Mouse (Mus musculus): Measurements from ENCODE around the gene Tas2r105. TPM values are rescaled to one million over a fixed set of nuclear protein-coding genes. Genes with fewer than 3 reads are reported as not detected.

Tas2r105 gene
- not detected in 2 replicates for polyA plus RNA-seq (2015; fragmentation: Nextera tagmentation; extraction: Ambion mirVana)

GRCm38 (mm10) chr6:131687395-131687794 is at the start of gene Tas2r105:
Tas2r105 (minus strand) TSS chr6:131687495.

DNA sequence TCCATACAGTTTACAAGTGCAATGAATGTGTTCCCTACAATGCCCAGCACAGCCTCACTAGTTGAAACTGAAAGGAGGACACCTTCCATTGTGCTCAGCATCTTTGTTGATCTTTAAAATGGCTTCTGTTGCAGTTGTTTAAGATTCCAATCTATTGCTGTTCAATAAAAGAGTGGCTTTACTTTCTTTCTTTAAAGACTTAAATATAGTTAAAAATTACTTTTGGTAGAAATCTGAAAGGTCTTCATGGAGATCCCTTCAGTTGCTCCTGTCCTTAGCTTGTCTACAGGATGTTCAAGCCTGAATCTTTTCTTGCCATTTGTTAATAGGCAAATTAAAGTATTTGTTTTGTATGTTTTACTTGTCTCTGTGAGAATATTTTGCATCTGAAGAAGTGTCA is 2.7 kb upstream of the Tas2r105 start, which contains the start of gene Tas2r114:
TSS of gene Tas2r114 (minus strand) at position 101 of the 400 bp plus-strand sequence.

DNA sequence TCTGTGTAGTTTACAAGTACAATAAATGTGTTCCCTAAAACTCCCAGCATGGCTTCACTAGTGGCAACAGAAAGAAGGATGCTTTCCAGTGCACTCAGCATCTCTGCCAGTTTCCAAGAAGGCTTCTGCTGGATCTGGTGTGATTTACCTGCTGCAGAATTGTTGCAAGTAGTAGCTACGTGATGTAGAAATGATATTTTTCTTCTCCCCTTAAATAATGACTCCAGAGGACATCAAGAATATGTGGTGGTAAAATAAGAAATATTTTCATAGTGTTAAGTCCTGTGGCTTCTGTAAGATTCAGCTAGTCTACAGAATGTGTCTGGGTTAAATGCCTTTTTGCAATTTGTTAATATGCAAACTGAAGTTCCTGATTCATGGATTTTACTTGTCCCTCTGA is 1.7 kb downstream of the Tas2r105 start, which contains the start of gene Tas2r104:
TSS of gene Tas2r104 (minus strand) at position 101 of the 400 bp plus-strand sequence.

GRCm38 (mm10) chr6:131678786-131679185 is 8.5 kb downstream of the Tas2r105 start, which contains the start of gene Tas2r106:
Tas2r106 (minus strand) TSS chr6:131678886.

GRCm38 (mm10) chr6:131660049-131660448 is 27.2 kb downstream of the Tas2r105 start, which contains the start of gene Tas2r107:
Tas2r107 (minus strand) TSS chr6:131660149.

Other genes with a start within 250 kb of the Tas2r105 start
- not detected in 2 replicates for gene 5430401F13Rik, start 201.1 kb downstream of the Tas2r105 start, polyA plus RNA-seq (2015; fragmentation: Nextera tagmentation; extraction: Ambion mirVana)
- gene Gm6619, start 201.1 kb downstream of the Tas2r105 start, polyA plus RNA-seq (2015; fragmentation: Nextera tagmentation; extraction: Ambion mirVana), result not detected in 2 replicates
- not detected in 2 replicates for gene Tas2r130, start 56.6 kb downstream of the Tas2r105 start, polyA plus RNA-seq (2015; fragmentation: Nextera tagmentation; extraction: Ambion mirVana)
- not detected in 2 replicates for gene Tas2r107, start 27.3 kb downstream of the Tas2r105 start, polyA plus RNA-seq (2015; fragmentation: Nextera tagmentation; extraction: Ambion mirVana)
- not detected in 2 replicates for gene Tas2r106, start 8.6 kb downstream of the Tas2r105 start, polyA plus RNA-seq (2015; fragmentation: Nextera tagmentation; extraction: Ambion mirVana)
- not detected in 2 replicates for gene Tas2r104, start 1.8 kb downstream of the Tas2r105 start, polyA plus RNA-seq (2015; fragmentation: Nextera tagmentation; extraction: Ambion mirVana)
- gene Tas2r114, start 2.6 kb upstream of the Tas2r105 start, polyA plus RNA-seq (2015; fragmentation: Nextera tagmentation; extraction: Ambion mirVana), result not detected in 2 replicates

Measured in urinary bladder, postnatal 0 days (tissue).